Mouse (Mus musculus) ovary, adult 18-20 months (tissue): ENCODE data around the gene Ring1.

Experiments used
- DNase-seq: peaks from one replicate; pipeline ENCODE4 v3.0.0; 2022; ENCODE audit warnings: low spot score, mixed read lengths

Gene Ring1

DNA sequence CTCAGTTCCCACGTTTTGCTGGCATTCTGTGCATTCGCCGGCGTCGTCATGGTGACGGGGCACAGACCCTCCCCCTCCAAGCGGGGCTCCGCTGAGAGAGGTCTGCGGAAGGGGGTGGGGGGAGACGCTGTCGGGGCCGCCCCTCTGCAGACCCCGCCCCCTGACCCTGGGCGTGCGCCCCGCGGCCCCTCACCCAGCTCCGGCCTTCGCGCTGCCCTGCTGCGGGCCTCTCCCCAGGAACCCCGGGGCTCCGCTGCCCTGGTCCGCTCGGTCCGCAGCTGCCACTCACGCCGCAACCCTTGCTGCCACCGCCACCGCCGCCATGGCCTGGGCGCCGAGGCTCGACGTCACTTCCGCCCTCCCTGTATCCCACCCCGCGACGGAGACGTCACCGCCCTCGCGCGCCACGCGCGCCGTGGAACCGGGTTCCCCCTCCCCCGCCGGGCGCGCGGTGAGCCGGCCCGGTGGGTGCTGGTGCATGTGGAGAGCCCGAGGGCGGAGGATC lies at the start of gene Ring1:
TSS of gene Ring1 (minus strand) at position 364 of the 505 bp plus-strand sequence.
- DNase-seq, result no peak

DNA sequence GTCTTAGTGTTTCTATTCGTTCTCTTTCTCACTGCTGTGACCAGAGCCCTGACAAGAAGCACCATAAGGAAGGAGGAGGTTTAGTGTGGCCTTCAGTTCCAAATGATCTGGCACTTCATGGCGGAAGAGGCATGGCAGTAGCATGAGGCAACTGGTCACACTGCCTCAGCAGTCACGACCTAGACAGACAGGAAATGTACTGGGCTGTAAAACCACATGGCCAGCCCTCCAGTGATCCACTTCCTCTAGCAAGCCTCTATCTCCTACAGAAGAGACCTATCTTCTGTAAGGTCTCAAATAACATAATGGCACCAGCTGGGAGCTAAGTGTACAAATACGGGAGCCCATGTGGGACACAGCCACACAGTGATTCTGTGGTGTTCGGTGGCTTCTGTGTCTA lies 47.6 kb upstream of the Ring1 start:
- no peak for DNase-seq

DNA sequence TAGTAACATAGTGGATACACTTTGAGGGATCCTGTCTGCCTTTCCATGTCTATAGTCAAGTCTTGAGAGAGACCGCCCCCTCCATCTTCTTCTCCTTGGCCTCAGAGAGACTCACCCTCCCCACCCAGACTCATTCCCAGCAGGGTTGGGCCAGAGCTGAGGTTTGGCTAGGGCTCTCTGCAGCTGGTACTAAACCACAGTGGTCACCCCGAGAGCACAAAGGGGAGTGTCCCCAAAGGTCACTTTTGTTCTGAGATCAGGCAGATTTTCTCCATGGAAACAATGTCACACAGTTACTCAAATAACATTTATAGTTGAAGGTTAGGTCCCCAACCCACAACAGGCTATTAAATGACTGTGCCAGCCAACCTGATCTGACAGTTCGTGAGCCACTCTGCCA lies 44.4 kb upstream of the Ring1 start:
- DNase-seq, result no peak

DNA sequence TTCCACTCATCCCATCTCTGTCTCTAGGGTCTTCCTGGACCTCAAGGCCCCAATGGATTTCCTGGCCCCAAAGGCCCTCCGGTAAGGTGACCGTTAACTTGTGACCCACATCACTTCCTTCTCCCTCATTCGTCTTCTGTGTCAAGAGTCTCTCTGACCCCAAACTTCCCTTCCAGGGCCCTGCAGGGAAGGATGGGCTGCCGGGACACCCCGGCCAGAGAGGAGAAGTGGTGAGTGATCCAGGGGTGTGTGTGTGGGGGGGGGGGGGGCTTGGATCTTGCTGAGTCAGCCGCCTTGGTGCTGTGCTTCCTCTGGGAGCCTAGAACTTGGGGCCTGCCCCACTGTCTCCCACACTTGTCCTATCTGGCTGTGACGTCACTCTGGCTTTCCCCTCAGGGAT lies 32.7 kb upstream of the Ring1 start:
- DNase-seq, result no peak

DNA sequence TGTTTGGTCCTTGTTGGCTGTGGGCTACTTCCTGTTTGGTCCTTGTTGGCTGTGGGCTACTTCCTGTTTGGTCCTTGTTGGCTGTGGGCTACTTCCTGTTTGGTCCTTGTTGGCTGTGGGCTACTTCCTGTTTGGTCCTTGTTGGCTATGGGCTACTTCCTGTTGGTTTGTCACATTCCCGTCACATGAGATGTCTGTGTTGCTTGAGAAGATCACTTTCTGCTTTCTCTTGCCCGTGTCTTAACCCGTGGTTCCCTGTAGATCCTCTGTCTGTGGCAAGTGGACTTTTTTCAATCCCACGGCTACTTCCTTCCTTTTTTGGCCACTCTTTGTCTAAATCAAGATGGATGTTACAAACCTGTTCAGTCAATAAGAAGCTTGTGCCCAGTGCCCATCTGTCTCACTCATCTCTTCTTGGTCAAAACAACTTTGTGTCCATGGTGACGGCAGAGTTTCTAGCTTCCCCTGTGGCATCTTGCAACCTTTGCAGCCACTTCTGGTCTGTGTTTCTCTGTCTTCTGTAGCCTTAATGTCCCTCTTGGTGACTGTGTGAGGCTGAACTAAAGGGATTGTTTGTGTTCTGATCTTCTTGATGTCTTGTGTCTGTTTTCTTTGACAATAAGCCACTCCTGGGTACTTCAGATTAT lies 23.0 kb upstream of the Ring1 start:
- DNase-seq, result no peak

DNA sequence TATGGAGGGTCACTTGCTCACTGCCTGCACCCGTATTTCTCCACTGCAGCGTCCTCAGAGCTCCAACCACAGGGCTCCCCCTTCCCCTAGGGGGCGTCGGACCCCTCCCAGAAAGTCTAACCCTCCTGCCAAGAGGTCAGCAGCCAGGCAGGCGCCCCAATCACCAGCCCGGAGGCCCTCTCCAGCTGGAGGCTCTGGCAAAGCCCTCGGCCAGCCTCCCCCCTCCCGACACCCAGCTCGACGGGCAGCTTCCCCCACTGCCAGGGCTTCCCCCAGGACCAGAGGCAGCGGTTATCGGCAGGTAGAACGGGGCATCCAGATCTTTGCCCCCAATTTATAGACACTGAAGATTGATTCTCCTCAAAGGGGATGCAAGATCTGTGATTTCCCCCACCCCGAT lies 21.5 kb upstream of the Ring1 start:
- no peak for DNase-seq

DNA sequence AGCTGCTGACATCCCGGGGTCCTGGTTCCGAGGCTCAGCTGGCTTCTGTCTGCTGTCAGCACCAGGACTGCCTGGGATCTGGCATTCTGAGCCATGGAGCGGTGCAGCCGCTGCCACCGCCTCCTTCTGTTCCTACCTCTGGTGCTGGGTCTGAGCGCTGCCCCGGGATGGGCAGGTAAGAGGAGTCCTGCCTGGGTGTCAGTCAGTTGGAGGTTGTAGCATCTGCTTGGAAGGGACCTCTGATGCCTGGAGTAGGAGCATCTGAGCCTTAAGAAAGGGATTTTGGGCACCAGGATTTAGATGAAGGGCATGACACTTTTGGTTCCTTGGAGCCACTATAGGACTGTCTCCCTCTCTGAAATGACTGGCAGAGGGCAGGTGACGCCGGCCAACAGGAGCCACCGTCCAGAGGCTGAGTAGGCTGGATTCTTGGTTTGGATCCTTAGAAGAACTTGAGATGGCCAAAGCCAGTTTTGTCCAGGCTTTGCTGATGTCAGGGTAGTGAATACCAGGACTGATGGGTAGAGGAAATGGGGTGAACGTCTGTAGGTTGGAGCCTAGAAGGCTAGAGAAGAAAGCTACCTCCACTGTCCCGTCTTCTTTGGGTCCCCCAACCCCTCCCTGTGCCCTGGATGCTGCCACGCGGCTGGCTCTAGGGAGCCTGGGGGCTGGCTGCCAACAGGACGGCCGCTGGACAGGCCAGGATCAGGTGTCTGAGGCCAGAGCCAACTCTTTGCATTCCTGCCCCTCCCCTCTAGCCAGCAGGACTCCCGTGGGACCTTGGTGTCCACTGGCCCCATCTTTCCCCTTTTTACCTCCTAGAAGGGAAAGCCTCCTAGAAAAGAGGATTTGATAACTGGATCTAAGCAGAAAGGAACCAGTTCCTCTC lies 15.3 kb upstream of the Ring1 start:
- DNase-seq, result no peak

DNA sequence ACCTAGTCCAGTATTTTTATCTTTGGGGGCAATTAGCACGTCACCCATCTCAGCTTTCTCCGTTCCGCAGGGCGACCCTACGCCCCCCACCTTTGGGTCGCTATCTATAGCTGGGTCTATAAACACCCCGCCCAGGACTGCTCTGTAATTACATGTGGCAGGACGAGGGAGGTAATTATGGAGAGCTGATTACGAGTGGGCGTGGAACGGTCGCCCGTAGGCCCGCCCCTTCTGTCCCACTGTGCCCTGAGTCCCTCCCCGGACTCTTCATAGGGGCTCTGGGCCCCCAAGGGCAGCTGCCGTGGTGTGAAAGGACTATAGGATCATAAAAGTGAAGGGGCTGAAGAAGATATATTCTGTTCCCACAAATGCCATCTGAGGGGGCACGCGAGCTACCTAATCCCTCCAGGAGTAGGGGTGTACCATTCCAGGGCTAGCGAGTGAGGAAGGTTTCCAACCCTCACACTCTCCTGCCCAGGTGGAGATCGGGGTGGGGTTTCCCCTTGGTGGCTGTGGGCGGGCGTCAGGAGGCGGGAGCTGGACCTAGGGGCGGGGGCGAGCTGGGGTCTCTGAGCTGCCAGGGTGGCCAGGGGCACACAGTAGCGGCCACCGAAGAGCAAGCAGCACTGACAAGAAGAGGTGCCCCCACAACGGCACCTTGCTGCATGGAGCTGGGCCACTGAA lies 14.5 kb upstream of the Ring1 start, which contains the start of gene Col11a2:
TSS of gene Col11a2 (plus strand) at position 560 of the 684 bp plus-strand sequence.
- no peak for DNase-seq

DNA sequence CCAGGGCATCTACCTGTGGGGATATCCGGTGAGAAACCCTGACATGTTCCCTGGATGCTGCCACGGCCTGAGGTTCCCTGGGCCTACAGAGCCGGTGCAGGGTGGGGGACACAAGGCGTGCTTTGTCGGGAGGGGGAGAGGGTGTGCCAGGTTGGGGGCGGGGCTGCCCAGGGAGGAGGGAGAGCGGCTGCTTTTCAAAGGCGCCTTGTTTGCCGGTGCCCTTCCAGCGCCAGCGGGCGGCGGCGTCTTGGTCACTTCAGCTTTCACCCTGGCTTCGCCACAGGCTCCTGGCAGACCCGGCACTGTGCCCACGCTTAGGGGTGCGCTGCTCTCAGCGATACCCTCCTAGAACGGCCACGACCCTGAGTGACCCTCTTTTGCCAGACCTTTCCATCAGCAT lies 14.0 kb upstream of the Ring1 start:
- DNase-seq, result no peak

DNA sequence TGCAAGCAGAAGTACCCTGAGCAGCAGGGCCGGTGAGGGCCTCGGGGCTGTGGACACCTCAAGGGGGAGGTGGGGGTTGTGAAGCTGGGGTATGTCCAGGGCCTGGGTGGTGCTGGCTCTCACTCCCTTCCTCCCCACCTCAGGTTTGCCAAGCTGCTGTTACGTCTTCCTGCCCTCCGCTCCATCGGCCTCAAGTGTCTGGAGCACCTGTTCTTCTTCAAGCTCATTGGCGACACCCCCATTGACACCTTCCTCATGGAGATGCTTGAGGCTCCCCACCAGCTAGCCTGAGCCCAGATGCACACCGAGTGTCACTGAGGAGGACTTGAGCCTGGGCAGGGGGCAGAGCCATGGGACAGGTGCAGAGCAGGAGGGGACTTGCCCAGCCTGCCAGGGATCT lies 12.8 kb upstream of the Ring1 start:
- no peak for DNase-seq

DNA sequence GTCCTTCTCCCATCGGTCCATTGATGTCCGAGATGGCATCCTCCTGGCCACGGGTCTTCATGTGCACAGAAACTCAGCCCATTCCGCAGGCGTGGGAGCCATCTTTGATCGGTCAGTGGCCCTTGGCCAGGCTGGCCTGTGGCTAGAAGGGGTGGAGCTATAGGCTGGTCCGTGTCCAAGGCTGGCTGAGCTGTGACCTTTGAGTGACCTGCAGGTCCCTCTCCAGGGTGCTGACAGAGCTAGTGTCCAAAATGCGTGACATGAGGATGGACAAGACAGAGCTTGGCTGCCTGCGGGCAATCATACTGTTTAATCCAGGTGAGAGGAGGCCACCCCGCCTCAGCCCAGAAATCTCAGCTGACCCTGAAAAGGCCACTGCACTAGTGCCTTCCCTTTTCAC lies 12.2 kb upstream of the Ring1 start:
- no peak for DNase-seq

DNA sequence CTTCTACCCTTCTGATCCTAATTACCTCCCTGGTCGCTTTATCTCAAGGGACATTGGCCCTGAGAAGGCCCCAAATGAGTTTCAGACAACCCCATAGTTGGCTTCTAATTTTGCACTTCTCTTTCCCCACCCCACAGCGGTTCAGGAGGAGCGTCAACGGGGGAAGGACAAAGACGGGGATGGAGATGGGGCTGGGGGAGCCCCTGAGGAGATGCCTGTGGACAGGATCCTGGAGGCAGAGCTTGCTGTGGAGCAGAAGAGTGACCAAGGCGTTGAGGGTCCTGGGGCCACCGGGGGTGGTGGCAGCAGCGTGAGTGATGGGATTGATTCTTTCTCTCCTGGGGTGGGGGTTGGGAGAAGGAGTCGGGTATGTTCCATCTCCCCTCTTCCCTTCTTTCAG lies 11.0 kb upstream of the Ring1 start:
- no peak for DNase-seq

DNA sequence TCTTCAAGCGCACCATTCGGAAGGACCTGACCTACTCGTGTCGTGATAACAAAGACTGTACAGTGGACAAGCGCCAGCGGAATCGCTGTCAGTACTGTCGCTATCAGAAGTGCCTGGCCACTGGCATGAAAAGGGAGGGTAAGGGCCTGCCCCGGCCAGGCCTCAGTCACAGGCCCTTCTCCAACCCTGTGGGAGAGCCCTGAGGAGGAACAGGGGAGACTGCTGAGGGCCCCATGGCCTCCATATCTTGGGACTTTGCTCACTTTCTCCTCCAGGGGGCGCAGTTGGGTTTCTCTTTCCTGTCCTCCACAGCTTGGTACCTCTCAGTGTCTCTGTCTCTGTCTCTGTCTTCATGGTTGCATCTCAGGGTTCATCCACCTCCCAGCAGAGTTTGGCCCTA lies 9.6 kb upstream of the Ring1 start:
- DNase-seq, result no peak

DNA sequence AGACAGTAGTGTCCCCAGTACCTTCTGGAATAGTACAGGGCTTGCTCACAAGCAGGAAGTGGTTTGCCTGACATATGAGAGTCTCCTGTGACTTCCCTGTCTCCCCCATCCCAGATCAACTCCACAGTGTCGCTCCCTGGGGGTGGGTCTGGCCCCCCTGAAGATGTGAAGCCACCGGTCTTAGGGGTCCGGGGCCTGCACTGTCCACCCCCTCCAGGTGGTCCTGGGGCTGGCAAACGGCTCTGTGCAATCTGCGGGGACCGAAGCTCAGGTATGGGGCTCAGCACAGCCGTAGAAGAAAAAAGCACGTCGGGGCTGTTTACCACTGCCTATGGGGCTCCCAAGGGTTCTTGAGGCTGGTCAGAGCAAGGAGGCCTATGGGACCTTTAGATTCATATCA lies 9.0 kb upstream of the Ring1 start:
- no peak for DNase-seq

DNA sequence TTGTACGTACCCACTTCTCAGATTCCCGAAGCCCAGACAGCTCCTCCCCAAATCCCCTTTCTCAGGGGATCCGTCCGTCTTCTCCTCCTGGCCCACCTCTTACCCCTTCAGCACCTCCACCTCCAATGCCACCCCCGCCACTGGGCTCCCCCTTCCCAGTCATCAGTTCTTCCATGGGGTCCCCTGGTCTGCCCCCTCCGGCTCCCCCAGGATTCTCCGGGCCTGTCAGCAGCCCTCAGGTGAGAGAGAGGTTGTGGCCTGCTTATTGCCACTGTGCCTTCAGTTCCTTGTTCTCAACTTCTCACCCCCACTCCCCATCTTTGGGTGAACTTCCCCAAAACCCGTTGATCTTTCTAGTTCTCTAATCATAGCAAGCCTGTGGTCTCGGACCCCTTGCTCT lies 8.3 kb upstream of the Ring1 start:
- DNase-seq, result no peak

DNA sequence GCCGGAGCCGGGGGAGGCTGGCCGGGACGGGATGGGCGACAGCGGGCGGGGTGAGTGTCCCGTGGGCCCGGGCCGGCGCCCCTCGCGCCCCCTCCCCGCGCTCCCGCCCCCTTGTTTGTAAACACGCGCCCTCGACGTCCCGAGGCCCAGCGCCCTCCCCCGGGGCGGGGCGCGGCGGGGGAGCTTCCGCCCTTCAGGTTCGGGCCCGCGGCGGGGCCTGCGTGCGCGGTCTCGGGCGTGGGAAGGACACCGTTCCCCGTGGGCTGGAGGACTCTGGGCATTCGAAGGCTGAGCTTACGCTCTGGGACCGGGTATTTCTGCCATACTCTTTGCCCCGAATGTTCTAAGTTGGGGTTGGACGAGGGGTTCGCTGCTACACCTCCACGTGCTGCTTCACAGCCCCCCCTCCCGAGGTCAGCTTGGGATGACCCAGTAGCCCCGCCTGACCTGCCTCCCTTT lies 7.7 kb upstream of the Ring1 start:
- DNase-seq, result no peak

DNA sequence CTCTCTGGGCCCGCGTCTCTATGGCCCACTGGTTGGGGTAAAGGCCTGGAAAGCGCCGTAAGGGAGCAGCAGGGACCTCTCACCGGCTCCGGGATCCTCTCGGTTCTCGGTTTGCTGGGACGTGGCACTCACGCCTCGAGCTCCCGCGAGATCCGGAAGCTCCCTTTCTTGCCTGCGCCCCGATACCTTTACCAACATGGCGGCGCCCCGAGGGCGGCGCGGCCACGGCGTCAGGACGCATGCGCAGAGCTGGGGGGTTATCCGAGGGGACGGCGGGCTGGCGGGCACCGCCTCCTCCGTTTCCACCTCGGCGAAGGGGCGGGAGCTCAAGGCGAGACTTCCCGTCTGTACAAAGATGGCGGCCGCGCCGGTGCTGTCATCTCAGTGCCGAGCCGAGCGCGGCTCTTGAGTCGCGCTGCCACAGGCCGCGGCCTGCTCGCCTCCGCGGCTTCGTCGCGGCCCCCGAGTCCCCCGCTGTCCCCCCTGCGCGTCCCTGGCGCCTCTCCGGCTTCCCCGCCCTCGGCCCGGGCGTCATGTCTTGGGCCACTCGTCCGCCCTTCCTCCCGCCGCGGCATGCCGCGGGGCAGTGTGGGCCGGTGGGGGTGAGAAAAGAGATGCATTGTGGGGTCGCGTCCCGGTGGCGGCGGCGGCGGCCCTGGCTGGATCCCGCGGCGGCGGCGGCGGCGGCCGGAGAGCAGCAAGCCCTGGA lies 7.1 kb upstream of the Ring1 start, which contains the start of the genes Slc39a7 and Rxrb:
TSS of gene Slc39a7 (minus strand) at position 218 of the 709 bp plus-strand sequence.
TSS of gene Rxrb (plus strand) at position 348 of the 709 bp plus-strand sequence.
- DNase-seq, result peak; percentile 97

DNA sequence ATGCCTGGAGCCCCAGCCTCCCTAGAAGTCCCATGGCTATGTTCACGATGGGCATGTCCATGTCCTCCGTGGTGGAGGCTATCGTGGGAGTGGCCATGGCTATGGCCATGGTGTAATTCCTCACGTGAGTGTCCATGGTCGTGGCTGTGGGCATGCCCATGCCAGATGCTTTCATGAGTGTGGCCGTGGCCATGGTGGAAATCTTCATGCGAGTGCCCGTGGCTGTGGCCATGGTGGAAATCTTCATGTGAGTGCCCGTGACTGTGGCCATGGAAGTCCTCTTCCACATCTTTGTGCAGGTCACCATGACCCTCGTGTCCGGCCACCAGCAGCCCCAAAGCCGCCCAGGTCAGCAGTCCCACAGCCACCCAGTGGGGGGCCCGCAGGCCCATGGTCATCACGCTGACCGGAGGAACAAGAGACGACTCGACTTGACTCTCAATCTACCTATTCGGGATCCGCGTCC lies 6.4 kb upstream of the Ring1 start:
- no peak for DNase-seq

DNA sequence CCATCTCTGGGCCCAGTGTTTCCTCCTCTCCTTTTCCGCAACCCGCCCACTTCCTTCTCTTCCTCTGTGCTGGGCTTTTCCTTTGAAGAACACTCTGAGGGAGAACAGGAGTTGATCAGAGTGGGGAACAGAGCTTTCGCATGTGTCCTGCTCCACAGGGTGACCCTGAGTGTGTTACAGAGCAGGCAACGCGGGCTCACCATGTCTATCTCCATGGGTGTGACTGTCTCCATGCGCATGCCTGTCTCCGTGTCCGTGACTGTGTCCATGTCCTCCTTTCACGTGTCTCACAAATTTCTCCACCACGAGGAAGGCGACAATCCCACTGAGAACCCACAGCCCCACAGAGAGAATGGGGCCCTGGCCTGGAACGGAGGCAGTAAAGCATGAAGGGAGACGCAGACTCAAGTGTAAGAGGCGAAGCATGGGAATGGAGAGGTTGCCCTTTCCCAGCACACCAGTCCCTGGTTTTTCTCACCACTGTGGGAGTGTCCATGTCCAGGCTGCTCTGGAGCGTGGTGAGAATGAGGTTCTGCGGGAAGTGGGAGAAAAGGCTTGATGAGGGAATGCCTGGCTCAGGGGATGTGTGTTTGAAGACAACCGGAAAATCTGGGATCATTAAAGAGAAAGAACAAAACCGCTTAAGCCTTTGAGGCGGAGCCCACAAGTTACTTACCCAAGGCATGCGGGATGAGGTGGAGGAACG lies 5.6 kb upstream of the Ring1 start:
- no peak for DNase-seq

DNA sequence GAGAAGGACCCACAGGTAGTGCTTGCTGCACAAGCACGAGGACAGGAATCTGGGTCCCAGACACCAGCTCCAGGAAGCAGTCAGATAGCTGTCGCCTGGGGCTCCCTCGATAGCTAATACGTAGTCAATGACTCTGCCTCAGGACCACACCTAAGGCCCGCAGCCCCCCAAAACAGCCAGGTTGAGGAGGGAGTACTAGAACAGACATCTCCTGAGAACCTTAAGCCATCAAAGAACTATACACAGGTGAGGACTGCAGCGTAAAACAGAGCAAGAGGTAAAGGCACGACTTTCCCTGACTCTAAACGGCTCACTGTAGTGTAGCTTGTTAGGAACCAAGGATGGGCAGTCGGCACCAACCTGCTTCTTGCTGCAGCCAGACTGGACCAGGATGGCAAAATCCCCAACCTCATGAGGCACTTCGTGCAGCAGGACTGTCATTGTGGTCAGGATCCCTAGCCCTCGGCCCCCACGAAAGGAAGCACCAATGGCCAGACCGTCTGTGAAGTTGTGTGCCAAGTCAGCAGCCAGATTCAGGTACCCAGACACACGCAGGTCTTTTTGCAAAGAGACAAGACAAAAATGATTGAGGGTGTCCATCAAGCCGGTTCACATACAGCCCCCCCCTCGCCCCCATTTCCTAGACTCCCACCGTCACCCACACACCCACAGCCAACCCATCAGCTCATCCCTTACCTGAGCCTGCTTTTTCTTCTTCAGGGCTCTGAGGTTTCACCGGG lies 4.8 kb upstream of the Ring1 start:
- DNase-seq, result no peak
